Mouse (Mus musculus) frontal cortex, adult 2 months (tissue): ENCODE measurements around the gene Cap1. TPM values are rescaled to one million over a fixed set of nuclear protein-coding genes. Genes with fewer than 3 reads are reported as not detected.

Experiments used
- DNase-seq, 2 experiments: peaks; one replicate each; pipeline ENCODE4 v3.0.0; 2022; ENCODE audit warnings: low spot score in 1 of 2; ENCODE audit errors: extremely low spot score in 1 of 2
- polyA plus RNA-seq: library from polyadenylated mRNA; depleted of rRNA; stranded (reverse); fragments of >200 nt; gene quantifications from 2 replicates; pipeline ENCODE4 v1.2.3, GENCODE M21; 2012

The Cap1 gene
- polyA plus RNA-seq, 1 experiment = 146 TPM

GRCm38 (mm10) chr4:122890881-122891481 lies 5.1 kb upstream of the Cap1 start:
- peak; percentile 75 to 85 for DNase-seq

GRCm38 (mm10) chr4:122887336-122887735 lies 1.5 kb upstream of the Cap1 start:
- no peak for DNase-seq

GRCm38 (mm10) chr4:122886579-122887254 lies 861 bp upstream of the Cap1 start:
- no peak for DNase-seq

DNA sequence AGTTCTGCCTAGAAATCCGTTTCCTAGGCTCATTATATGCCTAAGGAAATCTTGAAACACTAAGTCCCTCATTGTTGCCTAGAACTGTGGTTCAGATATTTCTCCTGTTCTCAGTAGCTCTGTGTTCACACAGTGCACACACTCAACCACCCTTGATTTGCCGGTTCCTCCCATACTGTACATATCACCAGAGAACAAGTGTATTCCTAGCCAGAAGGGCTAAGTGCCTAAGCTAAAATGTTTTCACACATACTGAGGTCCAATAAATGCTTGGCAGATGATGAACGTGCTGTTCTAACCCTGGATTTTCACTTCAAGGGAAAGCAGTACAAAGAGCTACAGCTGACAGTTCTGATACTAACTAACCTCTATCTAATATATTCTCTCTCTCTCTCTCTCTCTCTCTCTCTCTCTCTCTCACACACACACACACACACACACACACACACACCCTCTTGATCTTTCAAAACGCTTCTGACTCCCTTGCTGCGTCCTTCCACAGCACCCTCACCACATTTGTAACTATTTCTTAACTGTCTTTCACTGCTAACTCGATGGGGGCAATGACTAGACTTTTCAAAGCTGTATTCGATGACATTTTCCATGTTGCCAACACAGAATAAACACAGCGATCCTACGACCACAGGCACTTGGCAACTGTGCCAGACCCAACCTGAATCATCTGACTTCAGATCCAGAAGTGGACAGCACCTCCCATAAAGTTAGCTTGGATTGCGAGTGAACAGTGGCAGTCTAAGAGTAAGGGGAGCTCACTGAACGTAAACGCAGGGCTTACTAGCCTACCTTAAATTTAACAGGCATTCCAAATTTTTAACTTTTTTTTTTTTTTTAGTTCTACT lies 1.1 kb downstream of the Cap1 start:
- no peak for DNase-seq

DNA sequence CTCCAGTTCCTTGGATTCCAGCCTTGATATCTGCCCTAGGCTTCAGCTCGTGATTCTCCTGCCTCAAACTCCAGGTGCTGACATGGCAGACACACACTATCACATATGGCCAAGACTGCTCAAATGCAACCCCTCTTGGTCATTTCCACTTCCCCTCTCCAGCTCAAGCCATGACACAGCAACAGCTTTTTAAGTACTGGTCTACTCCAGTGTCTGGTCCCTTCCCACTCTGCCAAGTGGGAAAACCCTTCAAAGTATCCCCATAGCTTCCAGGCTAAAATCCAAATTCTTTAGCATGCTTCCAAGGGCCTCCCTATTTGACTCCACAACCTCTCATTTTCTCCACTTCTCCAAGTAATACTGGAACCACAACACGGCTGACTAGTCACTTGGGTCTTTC lies 1.8 kb downstream of the Cap1 start:
- DNase-seq = no peak

GRCm38 (mm10) chr4:122883294-122883693 lies 2.6 kb downstream of the Cap1 start:
- no peak for DNase-seq

GRCm38 (mm10) chr4:122882544-122882943 lies 3.3 kb downstream of the Cap1 start:
- no peak for DNase-seq

GRCm38 (mm10) chr4:122878333-122879070 lies 7.4 kb downstream of the Cap1 start:
- DNase-seq = no peak

DNA sequence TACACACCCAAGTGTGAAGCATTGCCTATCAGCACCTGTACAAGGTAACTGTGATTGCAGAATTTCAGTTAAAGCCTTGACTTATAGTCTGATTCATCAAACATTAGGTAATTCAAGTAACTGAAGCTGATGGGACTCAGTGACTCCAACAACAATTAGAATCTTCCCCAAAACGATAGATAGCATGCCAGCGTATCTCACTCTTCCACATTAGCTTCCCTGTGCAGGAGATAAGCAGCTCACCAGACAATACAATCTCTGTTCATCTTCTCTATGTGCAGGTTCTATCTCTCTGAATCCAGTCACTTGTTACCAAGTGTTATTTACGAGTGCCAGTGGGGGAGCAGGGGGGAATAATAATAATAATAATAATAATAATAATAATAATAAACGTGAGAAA lies 12.3 kb downstream of the Cap1 start:
- DNase-seq = no peak

GRCm38 (mm10) chr4:122873003-122873402 lies 12.9 kb downstream of the Cap1 start:
- DNase-seq = no peak

GRCm38 (mm10) chr4:122871989-122872388 lies 13.9 kb downstream of the Cap1 start:
- no peak for DNase-seq

- peak in 1 of 2 experiments; percentile 67 for DNase-seq
Measured at GRCm38 (mm10) chr4:122871269-122871668, 14.6 kb downstream of the Cap1 start.

DNA sequence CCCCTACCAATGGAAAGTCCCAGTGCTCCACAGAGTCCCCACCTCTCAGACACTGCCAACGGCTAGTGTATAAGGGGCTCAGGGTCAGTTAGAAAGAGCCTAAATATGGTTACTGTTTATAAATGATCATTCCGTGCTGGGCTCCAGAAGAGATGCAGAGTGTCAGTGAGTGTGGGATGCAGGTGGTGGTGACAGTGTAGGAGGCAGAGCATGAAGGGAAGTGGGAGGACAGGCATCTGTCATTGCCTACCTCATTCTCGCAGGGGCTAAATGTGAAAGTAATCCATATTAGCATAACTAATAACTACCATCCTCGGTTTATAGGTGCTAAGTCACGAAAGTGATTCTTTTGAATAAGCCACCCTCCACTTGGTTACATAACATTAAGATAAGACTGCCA lies 15.1 kb downstream of the Cap1 start:
- no peak for DNase-seq

- DNase-seq = peak in 1 of 2 experiments; percentile 72
Measured at GRCm38 (mm10) chr4:122870027-122870426, 15.8 kb downstream of the Cap1 start.

GRCm38 (mm10) chr4:122868041-122868440 lies 17.8 kb downstream of the Cap1 start:
- no peak for DNase-seq

GRCm38 (mm10) chr4:122861836-122862235 lies 24.0 kb downstream of the Cap1 start:
- DNase-seq = no peak

GRCm38 (mm10) chr4:122859096-122859674 lies 26.7 kb downstream of the Cap1 start:
- DNase-seq = no peak

DNA sequence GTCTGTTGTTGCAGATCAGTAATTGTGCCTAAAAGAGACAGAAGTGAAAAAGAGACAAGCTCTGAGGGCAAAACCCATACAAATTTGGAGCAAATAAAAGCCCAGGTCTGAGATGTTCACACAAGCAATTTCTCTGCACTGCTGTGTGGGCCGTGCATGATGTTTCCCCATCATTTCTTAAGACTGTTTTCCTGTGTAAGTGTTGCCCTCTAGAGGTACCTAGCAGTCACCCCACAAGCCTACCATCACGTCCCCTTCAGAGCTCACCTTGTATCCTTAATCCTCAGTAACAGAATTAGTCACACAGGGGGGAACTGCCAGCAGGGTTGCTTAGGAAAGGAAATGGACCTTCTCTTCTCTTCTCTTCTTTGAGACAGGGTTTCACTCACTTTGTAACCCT lies 27.9 kb downstream of the Cap1 start:
- DNase-seq = no peak

- DNase-seq = no peak
Measured at GRCm38 (mm10) chr4:122854770-122855169, 31.1 kb downstream of the Cap1 start.

GRCm38 (mm10) chr4:122853691-122854090 lies 32.2 kb downstream of the Cap1 start:
- DNase-seq = no peak
